Mouse (Mus musculus) kidney, postnatal 25 days (tissue): ENCODE measurements around the gene Chmp2a.
A peak's percentile ranks its signal among the peaks of the same experiment; 100 is the strongest.

Experiments used
- DNase-seq, 2 experiments: peaks; one replicate each; pipeline ENCODE4 v3.0.0; 2021; ENCODE audit warnings: mixed read lengths in 2 of 2

The Chmp2a gene

DNA sequence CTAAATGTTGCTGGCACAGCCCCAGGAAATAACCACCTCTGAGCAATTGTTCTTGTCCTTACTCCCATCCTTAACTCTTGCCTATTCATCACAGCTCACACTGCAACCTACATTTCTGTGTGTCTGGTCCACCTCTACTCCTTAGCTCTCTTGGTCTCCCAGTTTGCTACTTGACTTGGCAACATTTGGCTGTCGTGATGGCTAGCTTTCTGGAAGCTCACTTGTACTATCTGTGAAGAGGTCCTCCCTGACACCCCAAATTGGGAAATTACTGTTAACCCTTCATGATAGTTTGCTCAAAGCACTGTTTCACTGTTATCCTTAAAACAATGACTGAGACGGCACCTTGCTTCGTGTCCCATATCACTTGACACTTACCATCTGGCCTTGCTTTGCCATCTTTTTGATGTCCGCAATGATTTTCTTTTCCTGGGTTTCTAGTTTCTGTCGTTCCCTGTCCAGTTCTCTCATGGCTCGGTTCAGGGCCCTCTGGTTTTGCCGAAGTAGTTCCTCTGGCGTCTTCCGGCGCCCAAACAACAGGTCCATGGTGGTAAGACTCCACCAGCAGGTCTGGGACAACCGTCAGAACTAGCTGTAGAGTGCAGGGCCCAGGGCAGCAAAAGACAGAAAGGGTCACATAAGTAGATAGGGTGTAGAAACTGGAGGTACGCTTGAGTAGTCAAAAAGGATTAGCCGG, 1.0 kb downstream of the Chmp2a start:
- peak in 1 of 2 experiments; percentile 32 for DNase-seq

DNA sequence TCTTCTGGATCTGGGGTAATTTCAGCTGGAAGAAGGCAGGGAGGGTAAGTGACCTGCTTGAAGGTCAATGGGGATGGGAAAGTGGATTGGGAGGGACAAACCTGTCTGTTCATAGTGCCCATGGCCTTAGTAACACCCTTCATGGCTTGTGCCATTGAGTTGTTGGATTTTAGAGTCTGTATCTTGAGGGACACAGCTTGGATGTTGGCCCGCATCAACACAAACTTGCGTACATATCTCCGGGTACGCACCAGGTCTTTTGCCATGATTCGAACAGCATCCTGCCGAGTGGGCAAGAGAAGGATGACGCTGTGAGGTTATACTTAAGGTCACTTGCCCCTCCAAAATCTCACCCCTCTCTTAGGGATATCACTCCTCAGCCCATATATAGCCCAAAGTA, 2.1 kb downstream of the Chmp2a start:
- DNase-seq = no peak

DNA sequence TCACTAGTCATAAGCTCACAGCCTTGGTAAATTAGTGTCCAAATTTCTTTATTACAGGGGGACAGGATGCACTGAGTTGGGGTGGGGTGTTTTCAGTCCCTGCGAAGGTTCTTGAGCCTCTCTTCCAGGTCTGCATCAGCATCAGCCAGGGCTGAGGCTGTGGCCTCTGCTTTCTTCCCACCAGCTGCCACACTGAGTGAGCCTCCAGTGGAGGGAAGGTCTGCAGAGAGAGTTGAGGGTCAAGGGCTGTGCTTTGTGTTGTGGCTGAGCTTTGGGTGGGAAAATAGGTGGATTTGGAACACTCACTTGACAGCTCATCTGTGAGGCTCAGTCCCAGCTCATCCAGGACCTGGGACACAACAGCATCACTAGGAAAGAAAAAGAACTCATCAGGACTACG, 2.6 kb downstream of the Chmp2a start:
- no peak for DNase-seq

DNA sequence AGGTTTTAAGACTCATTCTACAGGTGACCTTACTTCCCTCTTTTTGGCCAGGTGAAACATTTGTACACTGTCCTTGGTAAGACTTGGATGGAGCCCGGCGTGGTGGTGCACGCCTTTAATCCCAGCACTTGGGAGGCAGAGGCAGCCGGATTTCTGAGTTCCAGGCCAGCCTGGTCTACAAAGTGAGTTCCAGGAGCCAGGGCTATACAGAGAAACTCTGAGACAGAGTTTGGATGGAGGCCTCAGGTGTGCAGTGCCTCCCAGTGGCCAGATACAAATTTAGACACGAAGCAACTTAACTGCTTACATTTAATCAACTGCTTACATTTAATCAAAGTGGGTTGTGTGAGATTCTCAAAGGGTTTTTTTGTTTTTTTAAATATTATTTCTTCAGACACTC, 3.5 kb downstream of the Chmp2a start:
- peak; percentile 36 to 45 for DNase-seq

DNA sequence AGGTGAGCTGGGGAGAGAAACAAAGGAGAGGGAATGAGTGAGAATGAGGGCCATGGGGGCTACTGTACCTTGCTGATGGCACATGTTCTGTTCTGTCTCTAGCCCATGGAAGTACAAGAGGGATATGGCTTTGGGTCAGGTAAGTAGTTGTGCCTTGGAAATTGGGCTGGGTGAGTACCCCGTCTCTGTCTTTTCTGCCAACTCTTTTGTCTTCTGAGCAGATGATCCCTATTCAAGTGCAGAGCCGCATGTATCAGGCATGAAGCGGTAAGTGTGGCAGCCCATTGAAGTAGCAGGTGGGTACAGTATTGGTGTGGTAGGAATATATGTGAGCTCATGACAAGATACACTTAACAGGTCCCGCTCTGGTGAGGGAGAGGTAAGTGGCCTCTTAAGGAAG, 5.6 kb downstream of the Chmp2a start:
- peak in 1 of 2 experiments; percentile 28 for DNase-seq

DNA sequence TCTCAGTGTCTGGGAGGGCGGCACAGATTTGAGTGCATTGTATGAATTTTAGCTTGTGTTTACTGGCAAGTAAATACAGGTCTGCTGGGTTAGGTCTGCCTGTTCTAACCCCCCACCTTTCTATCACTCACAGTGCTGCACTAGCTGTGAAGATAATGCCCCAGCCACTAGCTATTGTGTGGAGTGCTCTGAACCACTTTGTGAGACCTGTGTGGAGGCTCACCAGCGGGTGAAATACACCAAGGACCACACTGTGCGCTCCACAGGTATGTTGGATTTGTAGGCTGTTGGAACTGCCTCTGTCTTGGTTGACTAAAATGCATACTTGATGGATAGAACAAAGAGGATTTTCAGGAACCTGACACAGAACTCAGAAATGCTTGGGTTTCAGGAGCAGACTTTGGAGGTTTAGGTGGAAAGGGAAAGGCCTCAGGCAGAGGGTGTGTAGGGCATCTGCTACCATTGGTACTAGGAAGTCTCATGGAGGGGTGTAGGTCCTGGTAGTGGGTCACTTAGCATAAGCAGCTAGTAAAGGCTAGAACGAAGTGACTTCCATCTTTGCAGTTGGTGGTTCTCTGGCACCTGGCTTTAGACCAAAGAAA, 9.0 kb downstream of the Chmp2a start:
- DNase-seq = no peak

DNA sequence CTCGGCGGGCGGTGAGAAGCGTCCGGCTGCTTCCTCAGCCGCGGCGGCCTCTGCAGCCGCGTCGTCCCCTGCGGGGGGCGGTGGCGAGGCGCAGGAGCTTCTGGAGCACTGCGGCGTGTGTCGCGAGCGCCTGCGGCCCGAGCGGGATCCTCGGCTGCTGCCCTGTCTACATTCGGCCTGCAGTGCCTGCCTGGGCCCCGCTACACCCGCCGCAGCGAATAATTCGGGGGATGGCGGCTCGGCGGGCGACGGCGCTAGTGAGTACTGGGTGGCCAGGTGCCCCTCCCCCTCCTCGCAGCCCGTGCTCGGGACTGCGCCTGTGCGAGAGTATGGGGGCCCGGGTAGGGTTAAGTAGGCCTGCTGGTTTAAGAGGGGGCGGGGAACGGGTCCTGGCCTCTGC, 9.8 kb downstream of the Chmp2a start:
- DNase-seq = peak; percentile 73 to 88

DNA sequence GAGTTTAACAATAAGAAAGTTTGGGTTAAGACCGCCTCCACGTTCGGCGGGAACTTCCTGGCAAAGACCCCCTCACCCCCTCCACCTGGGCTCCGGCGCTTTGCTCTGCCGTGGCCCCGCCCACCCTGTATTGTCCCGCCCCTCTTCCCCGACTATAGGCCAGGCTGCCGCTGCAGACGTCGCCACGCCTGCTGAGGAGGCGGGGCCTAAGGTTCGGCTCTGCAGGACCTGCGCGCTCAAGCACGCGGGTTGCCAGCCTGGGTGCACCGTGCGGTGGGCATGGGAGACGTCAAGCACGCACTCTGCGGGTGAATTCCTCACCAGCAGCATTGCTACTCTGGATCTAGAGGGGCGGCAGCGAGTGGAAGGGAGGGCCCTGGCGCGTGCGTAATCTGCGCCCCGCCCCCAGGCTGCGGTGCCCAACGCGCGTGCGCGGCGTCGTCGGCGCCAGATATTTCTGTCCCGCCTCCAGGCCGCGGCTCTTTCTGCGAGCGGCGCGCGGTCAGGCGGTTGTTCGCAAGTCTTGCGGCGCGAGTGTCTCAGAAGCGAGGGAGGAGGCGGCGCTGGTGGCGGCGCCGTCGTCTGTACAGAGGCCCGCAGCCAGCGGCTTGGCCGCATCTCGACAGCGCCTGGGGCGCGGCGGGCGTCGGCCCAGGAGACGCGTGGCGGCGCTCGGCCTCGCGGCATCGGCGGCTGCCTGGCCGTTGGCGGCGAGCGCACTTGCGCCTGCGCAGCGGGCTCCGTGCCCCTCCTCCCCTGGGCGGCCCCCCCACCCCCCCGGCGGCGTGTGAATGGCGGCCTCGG, 10.5 kb downstream of the Chmp2a start:
- peak; percentile 92 to 94 for DNase-seq

DNA sequence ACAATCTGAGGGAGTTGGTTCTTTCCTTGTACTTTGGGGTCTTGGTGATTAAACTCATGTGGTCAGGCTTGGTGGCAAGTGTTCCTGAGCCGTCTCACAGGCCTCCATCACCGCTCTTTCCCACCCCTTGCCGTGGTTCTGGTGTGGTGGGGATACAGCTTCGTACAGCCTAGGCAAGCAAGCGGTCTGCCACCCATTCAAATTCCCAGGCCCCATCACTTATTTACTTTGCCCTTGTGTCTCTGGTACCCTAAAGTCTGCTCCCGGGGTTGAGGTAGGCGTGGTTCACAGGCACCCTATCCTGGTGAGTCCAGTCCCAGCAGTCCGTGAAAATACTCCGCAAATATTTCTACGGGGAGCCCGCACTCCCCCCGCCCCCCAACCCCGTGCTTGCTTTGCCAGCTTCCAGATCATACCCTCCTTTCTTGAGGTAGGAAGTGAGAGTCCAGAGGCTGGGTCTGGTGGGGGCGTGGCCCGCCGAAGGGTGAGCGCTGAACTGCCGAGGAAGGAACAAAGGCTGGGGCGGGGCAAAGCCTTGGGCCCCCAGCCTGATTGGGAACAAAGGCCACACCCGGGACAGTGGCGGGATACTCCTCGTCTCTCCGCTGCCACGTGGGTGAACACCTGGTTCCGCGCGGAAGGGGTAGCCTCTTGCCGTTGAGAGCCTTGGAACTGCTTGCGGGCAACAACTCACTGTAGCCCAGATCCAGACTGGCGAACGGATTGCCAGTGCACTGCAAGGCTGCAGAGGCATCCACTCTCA, 11.7 kb downstream of the Chmp2a start:
- peak; percentile 77 to 91 for DNase-seq

DNA sequence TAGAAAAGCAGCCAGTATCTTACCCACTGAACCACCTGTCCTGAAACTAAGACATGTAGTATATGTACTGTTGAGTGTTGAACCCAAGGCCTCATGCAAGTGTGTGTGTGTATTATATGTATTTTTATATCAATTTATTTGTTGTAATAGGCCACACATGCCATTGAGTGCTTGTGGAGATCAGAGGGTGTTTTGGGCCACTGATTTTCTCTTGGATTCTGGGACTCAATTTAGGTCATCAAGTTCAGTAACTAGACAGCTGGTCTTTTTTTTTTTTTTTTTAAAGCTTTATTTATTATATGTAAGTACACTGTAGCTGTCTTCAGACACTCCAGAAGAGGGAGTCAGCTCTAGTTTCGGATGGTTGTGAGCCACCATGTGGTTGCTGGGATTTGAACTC, 19.4 kb downstream of the Chmp2a start:
- DNase-seq = no peak

DNA sequence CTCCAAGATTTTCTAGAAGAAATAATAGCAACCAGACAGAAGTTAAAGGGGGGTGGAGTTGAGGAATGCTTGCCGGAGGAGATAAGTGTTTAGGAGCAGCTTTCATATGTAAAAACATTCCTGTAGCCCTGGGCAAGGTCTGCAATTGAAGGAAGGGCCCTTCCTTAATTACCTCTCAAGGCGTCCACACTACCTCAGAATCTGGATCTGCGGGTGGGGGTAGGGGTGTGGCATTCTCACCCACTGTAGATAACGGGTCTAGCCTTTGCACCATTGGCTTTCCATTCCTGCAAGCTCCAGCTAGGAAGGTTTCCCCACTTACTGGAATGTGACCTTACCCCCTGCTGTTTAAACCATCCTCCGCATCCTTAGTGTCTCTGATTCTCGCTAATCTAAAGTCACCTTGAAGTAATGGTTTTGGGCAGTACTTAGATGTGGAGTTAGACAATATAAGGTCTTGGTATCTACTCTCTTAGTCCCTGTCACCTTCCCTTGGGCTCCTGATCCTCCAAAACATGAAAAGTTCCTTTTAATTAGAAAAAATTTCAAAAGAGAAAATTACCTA, 20.2 kb downstream of the Chmp2a start:
- no peak for DNase-seq

DNA sequence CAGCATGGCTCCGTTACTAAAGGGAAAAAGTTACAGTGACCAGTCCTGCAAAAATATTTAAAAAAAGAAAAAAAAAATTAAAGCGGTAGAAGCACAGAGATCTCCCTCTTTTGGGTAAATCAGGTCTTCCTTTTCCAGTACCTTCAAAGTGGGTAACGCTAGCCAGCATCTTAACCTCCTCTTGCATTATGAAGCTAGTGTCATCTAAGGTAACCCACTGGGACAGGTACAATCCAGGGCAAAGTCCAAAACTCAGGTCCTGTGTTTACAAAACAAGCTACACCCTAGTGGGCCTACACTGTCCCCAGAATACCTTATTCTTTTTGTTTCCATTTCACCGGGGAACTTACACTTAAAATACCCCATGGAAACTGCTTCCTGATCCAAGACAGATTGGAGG, 20.9 kb downstream of the Chmp2a start:
- no peak for DNase-seq

DNA sequence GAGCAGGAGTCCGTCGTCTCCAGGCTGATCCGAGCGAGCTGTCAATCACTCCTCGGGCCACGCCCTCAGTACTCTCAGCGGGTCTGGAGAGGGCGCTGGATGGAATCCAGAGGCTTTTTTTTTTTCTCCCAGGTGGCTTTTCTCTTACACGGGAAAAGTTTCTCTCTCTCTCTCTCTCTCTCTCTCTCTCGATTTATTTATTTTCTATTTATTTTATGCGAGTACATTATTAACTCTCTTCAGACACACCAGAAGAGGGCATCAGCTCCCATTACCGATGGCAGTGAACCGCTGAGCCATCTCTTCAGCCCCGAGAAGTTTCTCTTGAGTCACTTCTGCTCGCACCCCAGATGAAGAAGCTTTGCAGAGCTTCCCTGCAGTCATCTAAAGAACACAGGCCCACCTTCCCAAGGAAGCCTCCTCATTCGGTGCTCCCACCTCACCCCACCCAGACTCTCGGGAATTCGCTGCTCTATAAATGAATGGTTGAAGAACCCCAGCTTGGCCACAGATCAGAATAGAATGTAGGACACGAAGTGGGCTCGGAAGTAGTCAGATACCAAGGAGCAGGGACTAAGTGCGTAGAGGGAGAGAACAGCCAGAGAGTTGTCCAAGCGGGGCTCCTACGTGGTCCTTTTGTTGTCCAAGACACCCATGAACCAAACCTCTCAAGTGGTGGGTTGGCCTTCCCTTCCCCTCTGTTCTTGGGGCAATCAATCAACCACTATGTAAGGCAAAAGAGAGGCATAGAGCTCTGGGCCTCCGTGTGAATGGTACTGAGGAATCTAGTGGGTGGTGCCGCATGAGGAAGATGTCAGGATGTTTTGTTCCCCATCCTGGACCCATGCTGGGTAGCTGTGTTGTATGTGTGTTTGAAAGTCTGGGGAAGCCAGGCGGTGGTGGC, 24.4 kb downstream of the Chmp2a start, which contains the start of gene Zbtb45:
Zbtb45 (minus strand) TSS at position 30 of the 904 bp plus-strand sequence.
- DNase-seq = no peak

DNA sequence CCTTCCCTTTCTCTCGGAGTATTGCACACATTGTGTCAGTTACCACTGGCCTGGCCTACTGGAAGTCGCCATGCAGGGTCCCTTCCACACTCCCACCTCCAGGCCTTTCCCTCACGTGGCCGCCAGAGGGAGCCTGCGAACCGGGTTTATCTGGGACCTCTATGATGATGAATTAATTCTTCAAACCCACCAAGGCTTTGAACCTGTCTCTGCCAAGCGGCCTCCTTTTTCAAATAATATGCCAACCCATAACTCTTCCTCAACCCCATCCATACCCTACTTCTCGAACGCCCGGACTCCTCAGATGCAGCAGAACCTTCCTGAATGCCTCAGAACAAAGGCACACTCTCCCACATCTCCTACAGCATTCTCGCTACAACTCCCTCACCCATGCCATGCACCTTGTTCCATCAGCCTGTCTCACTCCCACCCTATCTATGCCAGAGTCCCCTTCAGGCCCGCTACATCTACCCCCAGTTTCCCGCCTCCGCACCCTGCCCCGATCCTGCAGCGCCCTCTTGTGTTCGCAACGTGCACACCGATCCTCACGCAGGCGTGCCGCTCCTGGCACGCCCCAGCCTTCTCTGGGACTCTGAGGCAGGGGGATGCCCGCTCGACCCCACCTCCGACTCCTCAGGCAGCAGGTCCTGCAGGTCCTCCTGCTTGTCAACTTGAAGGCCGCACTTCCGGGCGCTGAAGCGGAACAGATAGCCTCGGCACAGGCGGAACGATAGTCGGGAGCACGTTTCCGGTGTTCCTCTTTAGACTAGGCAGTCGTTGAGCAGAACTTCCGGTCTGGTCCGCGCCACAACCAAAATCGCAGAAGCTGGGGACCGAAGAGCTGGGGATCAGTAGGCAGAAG, 25.2 kb downstream of the Chmp2a start:
- peak; percentile 93 to 96 for DNase-seq

DNA sequence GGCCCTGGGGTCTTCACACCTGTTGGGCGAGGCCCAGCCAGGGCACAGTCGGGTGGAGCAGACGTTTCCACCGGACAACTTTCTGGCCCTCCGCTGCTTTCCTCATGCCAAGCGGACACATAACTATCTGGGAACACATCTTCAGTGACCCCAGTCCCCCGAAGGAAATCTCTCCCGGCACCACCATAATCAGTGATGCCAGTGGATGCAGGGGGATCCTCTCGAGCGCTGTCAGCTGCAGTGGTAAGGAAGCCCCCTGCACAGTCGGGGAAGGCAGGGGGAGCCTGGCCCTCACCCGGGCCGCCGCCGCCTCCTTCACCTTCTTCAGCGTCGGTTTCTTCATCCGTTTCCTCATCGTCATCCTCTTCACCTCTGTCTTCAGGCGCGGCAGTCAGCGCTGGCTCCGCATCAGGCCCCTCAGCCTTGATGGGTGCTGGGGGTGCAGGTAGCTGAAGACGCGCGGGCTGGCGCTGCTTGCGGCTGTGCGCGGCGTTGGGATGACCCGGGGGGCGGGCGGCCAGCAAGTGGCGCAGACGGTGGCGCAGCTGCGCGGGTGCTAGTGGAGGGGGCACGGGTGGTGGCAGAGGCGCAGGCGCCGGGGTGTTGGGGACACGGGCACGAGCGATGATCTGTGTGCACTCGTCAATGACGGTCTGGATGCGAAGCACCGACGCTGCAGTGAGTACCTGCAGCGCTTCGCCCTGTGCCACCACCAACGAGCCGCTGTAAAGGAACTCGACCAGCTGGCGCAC, 27.1 kb downstream of the Chmp2a start:
- DNase-seq = no peak

DNA sequence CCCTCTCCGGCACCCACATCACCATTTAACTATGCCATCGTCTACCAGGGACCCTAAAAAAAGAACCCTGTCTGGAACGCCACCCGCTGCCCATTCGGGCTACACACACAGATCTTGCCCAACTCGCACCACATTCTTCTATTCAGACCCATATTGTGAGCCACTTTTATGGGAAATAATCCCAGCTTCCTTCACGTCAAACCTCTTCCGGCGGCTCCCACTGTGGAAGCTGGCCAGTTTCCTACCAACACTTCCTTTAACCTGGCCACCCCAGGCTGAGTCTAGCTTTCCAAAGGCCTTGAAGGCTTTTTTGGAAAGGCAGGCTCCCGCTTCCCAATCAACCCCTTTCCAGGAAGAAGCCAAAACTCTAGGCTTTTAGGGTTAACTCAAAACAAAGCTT, 28.1 kb downstream of the Chmp2a start:
- DNase-seq = peak; percentile 49

DNA sequence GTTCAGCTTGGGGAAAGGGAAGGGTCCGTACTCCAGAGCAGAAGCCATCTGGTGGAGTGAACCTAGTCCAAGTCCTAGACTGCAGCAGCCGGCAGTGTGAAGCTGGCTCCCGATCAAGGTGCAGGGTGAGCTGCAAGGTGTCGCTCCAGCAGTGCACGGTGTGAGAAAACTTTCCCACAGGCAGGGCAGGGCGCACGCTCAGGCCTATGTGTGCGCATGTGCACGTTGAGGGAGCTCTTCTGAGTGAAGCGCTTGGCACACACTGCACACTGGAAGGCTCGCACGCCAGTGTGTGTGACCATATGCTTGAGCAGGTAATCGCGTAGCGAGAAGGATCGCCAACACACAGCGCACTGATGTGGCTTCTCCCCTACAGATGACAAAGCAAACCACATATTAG, 28.6 kb downstream of the Chmp2a start:
- DNase-seq = no peak

DNA sequence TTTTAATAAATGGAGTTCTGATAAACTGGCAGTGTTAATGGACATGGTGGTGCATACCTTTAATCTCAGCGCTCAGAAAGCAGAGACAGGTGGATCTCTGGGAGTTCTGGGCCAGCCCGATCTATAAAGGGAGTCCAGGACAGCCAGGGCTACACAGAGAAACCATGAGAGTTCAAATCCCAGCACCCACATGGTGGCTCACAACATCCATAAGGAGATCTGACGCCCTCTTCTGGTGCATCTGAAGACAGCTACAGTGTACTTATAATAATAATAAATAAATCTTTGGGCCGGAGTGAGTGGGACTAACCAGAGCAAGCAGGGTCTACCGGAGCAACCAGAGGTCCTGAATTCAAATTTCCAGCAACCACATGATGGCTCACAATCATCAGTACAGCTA, 31.2 kb downstream of the Chmp2a start:
- no peak for DNase-seq

DNA sequence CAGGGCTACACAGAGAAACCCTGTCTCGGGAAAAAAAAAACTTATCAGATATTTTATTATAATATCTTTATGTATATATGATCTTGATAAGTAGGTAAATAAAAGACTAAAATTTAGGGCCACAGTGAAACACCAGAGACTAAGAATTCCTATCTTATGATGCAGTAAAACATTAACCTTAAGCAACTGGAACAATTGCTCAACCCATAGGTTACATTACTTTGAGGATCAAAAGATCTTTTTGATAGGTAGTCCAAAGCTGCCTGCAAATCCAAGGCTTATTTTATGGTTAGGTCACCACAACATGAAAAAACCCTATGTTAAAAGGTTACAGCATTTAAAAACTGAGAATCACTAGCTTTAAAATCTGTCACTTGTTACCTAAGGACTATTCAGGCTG, 33.0 kb downstream of the Chmp2a start:
- DNase-seq = no peak

DNA sequence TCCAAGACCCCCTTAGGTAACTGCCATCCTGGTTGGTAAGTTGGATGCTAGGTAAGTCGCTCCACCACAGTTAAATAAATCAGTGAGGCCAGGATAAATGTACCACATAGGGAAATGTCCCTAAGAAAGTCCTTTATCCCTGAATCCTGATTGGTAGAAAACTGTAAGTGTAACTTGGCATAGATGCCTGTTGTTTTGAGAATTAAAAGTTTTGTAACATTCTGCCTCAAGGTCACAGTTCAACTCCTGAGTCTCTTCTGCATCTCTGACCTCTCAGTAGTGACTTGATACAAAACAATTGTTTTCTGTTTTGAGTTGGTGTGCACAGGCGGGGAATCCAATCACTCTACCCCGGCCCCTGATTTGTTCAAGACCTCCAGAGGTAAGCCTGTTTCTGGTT, 35.8 kb downstream of the Chmp2a start, which contains the start of gene Trim28:
Trim28 (plus strand) TSS at position 264 of the 400 bp plus-strand sequence.
- no peak for DNase-seq
